Mouse (Mus musculus) hindbrain, embryonic 13.5 days (tissue): ENCODE data around the gene Ninj1. TPM values are rescaled to one million over a fixed set of nuclear protein-coding genes. Genes with fewer than 3 reads are reported as not detected.

Experiments used
- ATAC-seq: fragments of 200-750 bp; cut with Nextera tagmentation; 2 replicates; pipeline ENCODE4 v1.8.0; 2017; ENCODE audit warnings: moderate TSS enrichment; ENCODE audit not compliant: low FRiP score
- H3K27ac ChIP-seq: fragments of 300-500 bp; sonication (generic); 2 replicates; pipeline ENCODE4 v1.5.1; 2015; ENCODE audit warnings: inconsistent platforms, mild to moderate bottlenecking, moderate library complexity
- H3K27me3 ChIP-seq: fragments of 300-500 bp; sonication (generic); 2 replicates; pipeline ENCODE4 v1.6.1; 2015; ENCODE audit warnings: mild to moderate bottlenecking, inconsistent platforms
- H3K36me3 ChIP-seq: fragments of 300-500 bp; sonication (generic); 2 replicates; pipeline ENCODE4 v1.6.1; 2015; ENCODE audit warnings: mild to moderate bottlenecking, inconsistent platforms
- H3K4me1 ChIP-seq: fragments of 300-500 bp; sonication (generic); replicated peaks from 2 replicates; pipeline ENCODE4 v1.6.1; 2015; ENCODE audit warnings: inconsistent platforms
- H3K4me2 ChIP-seq: fragments of 300-500 bp; sonication (generic); 2 replicates; pipeline ENCODE4 v1.6.1; 2015; ENCODE audit warnings: inconsistent platforms, mild to moderate bottlenecking, moderate library complexity
- H3K4me3 ChIP-seq: fragments of 300-500 bp; sonication (generic); 2 replicates; pipeline ENCODE4 v1.5.1; 2015; ENCODE audit warnings: mild to moderate bottlenecking, inconsistent platforms
- H3K9ac ChIP-seq: fragments of 300-500 bp; sonication (generic); 2 replicates; pipeline ENCODE4 v1.6.1; 2015; ENCODE audit warnings: mild to moderate bottlenecking, inconsistent platforms
- H3K9me3 ChIP-seq: fragments of 300-500 bp; sonication (generic); 2 replicates; pipeline ENCODE4 v1.6.1; 2016; ENCODE audit warnings: inconsistent platforms
- WGBS: fragments of 180-500 bp; shearing (Covaris S2); methylation state at CpG from one replicate; pipeline ENCODE4 v1.1.7; 2015; 5-methylcytosine and 5-hydroxymethylcytosine counted together
- polyA plus RNA-seq: library from polyadenylated mRNA; unstranded; fragments of >200 nt; fragmentation: Nextera tagmentation; extraction: Ambion mirVana; gene quantifications from 2 replicates; pipeline ENCODE4 v1.2.1, GENCODE M21; 2015

Gene Ninj1
- polyA plus RNA-seq, 1 experiment from 2014 or later = 19.9 TPM

DNA sequence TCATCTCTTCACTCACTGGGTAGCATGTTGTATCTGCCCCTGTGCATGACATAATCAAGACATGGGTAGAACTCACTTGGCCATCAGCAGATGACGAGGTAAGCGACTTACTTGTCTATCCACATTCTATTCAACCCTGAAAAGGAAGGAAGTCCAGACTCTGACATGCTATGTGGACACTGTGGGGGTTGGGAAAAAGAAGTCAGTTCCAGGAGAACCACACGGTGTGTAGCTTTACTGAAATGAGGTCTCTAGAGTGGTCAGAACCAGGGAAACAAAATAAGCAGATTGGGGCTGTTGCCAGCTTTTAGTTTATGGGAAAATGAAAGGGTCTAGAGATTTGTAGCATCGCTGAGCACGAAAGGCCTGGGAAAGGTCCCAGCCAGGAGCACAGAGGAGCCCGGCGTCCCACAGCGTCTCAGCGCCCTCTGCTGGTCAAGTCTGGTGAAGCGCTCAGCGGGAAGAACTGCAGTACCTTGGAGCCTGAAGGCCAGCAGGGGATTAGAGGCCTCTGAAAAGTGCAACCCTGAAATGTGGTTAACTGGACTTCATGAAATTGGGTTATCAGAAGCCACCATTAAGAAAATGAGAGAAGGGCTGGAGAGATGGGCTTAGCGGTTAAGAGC lies 14.2 kb upstream of the Ninj1 start:
- Histone ChIP-seq H3K27ac (no peak overlapping the region), H3K4me2 (no peak overlapping the region), H3K4me3 (no peak overlapping the region), H3K36me3 (no peaks in the 10 kb centered on the region), H3K4me1 (0 out of 2 replicates have a peak, but pooled peaks cover 2% of the 10 kb centered on the region), H3K9ac (no peak overlapping the region), H3K9me3 (no peaks in the 10 kb centered on the region), H3K27me3 (no peaks in the 10 kb centered on the region)
- 8% methylated on average over 12 of the region's 12 CpGs for WGBS
- 0 out of 2 replicates have a peak, but pooled peaks have one; percentile 65 for ATAC-seq

DNA sequence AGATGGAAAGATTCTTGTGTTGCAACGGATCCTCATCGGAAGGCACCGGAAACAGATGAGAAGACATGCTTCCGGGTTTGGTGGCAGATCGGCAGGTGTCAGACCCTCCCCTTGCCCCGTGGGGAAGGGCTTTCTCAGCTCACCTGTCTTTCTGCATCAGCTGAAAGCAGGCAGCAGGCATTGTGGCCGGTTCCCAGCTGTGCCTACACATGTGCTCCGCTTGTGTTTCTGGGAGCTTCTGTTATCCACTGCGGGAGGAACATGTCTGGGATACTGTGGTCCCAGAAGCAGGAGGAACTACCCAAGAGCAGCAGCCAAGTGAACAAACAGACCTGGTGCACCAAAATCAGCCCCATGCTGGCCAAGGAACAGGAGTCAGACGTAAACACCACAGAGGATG lies 11.8 kb upstream of the Ninj1 start:
- H3K27me3 ChIP-seq = no peaks in the 10 kb centered on the region
- H3K4me2 ChIP-seq = no peak overlapping the region
- no peak overlapping the region for H3K27ac ChIP-seq
- no peaks in the 10 kb centered on the region for H3K9me3 ChIP-seq
- no peak for ATAC-seq
- no peak overlapping the region for H3K4me3 ChIP-seq
- H3K36me3 ChIP-seq = no peaks in the 10 kb centered on the region
- no peak overlapping the region for H3K9ac ChIP-seq
- WGBS = 85% methylated on average over 10 of the region's 10 CpGs
- H3K4me1 ChIP-seq = peaks cover 15% of the 10 kb centered on the region

DNA sequence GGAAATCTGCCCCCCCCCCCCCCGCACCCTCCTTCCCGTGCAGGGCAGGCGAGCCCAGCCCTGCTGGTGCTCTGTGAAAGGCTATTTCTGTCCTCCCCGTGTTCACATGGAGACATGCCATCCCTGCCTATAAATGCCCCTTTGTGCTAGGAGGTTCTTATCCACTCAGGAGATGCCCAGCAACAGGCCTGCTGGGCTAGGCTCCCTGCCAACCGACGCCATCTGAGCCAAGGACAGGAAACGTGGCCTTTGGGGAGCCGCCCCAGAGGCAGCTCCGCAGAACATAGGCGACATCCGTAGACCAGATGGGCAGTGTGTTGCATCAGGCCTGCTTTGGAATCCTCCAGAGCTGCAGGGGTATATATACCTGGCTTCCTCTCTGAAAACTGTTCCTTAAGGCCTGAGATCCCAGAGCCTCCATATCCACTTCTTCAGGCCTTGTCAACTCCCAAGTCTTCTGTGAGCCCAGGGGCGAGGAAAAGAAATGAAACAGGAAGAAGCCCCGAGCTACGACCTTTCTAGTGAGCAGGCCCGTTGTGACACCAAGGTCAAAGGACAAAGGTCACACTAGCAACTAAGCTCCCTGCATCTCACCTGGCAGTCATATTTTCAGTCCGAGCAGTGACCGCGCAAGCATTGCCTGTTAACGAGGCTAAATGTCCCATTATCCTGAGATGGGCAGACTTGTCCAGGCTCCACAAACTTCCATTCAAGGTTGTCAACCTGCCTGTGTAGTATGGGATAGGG lies 8.3 kb upstream of the Ninj1 start:
- WGBS = 64% methylated on average over 19 of the region's 19 CpGs
- H3K9ac ChIP-seq = peak overlapping the region; percentile 13; the same call in 1 of the 2 replicates
- peak overlapping the region; percentile 48 for H3K27ac ChIP-seq
- H3K4me2 ChIP-seq = no peak overlapping the region
- peaks cover 17% of the 10 kb centered on the region for H3K4me1 ChIP-seq
- no peak overlapping the region for H3K4me3 ChIP-seq
- H3K27me3 ChIP-seq = no peaks in the 10 kb centered on the region
- no peaks in the 10 kb centered on the region for H3K36me3 ChIP-seq
- ATAC-seq = peak; percentile 91
- H3K9me3 ChIP-seq = no peaks in the 10 kb centered on the region

DNA sequence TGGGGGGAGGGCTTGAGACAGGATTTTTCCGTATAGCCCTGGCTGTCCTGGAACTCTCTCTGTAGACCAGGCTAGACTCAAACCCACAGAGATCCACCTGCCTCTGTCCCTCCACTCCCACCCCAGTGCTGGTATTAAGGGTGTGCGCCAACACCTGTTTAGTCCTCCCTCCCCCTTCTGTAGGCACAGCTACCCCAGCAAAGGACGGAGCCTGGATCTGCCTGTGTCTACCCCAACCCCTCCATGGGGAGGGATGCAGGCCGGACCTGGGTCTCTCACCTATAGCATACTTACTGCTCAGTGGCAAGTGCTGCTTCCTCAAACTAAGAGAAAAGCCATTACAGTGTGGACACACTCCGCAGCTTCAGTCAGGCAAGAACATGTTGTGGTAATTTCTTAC lies 7.0 kb upstream of the Ninj1 start:
- Histone ChIP-seq H3K27me3 (no peaks in the 10 kb centered on the region), H3K36me3 (no peaks in the 10 kb centered on the region), H3K4me1 (peaks cover 17% of the 10 kb centered on the region), H3K9ac (no peak overlapping the region), H3K27ac (no peak overlapping the region), H3K4me2 (no peak overlapping the region), H3K9me3 (no peaks in the 10 kb centered on the region), H3K4me3 (no peak overlapping the region)
- no peak for ATAC-seq
- 94% methylated on average over 5 of the region's 5 CpGs for WGBS

DNA sequence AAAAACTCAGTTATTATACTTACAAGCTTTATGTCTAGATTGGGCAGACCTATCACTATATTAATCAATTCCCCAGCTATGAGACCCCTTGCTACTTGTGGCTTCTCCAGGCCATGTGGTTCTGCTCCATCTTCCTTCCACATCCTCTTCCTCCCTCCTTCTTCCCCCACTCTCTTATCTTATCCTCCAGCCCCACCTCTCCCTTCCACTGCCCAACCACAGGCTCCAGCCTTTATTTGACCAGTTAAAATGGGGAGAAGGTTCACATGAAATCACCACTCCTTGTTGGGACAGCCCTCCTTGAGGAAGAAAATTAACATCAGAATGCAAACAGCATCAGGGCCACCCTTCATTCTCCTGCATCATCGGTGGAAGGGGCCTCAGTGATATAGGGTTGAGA lies 6.6 kb upstream of the Ninj1 start:
- Histone ChIP-seq H3K9ac (no peak overlapping the region), H3K36me3 (no peaks in the 10 kb centered on the region), H3K4me2 (no peak overlapping the region), H3K4me3 (no peak overlapping the region), H3K27me3 (no peaks in the 10 kb centered on the region), H3K9me3 (no peaks in the 10 kb centered on the region), H3K27ac (no peak overlapping the region), H3K4me1 (peaks cover 17% of the 10 kb centered on the region)
- WGBS = 63% methylated on average over 1 of the region's 1 CpGs
- ATAC-seq = no peak

DNA sequence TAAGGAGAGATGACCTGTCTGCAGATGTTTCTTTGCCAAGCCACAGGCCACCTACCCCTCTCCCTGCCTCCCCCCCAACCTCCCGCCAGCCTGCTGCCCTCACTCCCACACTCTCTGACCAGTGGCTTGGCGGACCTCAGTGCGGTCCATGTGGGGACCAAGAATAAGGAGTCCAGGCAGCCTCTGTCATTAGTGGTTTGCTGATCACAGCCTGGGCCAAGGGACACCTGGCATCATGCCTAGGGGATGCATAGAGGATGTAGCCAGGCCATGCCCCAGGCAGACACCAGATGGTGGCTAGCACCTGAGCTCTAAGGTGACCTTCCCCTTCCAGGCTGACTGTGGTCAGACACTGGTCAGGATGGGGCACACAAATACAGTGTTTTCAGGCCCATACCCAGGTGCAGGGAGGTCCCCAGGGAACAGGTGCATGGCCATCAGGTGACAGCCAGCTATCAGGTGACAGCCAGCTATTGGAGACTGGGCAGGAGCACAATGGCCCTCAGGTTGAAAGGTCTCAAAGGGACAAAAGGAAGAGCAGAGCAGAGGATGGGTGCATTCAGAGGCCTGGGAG lies 5.8 kb upstream of the Ninj1 start:
- 89% methylated on average over 3 of the region's 3 CpGs for WGBS
- Histone ChIP-seq H3K27me3 (peaks cover 5% of the 10 kb centered on the region), H3K4me3 (no peak overlapping the region), H3K4me1 (peaks cover 18% of the 10 kb centered on the region), H3K36me3 (no peaks in the 10 kb centered on the region), H3K9me3 (no peaks in the 10 kb centered on the region), H3K4me2 (no peak overlapping the region), H3K27ac (no peak overlapping the region), H3K9ac (no peak overlapping the region)
- ATAC-seq = no peak

DNA sequence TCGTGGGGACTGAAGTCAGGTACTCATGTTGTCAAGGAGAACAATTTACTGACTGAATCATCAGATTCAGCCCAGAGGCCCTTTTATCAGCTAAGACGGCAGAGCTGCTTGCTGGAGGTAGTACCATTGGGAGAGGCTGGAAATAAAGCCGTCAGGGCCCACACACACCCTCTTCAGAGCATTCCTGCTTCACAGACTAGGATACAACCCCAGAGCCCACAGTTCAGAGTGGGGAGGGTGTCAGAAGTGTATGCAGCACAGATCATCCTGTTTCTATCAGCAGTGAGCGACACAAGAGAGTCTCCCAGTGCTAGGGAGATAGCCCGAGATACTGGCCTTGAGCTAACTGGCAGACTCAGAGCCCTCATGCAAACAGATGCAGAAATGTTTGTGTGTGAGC lies 4.1 kb upstream of the Ninj1 start:
- Histone ChIP-seq H3K4me3 (no peak overlapping the region), H3K9ac (no peak overlapping the region; the same call in 1 of the 2 replicates), H3K36me3 (no peaks in the 10 kb centered on the region), H3K4me2 (no peak overlapping the region), H3K9me3 (no peaks in the 10 kb centered on the region), H3K4me1 (peaks cover 31% of the 10 kb centered on the region), H3K27me3 (peaks cover 8% of the 10 kb centered on the region), H3K27ac (no peak overlapping the region)
- 53% methylated on average over 5 of the region's 5 CpGs for WGBS
- no peak for ATAC-seq

DNA sequence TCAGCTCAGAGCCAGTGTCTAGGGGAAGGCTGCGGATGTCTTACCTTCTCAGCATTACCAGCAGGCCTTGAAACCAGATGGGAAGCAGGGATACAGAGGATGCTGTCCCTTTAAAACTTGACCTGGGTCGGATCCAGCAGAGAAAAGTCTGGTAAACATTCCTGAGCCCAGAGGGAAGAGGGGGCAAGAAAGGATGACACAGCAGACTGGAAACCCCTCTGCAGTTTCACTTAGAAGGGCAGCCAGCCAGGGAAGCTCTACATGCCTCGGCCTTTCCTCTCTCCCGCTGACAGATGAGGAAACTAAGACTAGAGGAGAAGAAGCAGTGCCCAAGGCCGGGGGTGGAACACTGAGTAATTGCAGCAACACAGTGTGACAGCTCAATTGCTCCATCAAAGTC lies 3.6 kb upstream of the Ninj1 start:
- H3K36me3 ChIP-seq = no peaks in the 10 kb centered on the region
- peaks cover 31% of the 10 kb centered on the region for H3K4me1 ChIP-seq
- peaks cover 13% of the 10 kb centered on the region for H3K27me3 ChIP-seq
- WGBS = 66% methylated on average over 5 of the region's 5 CpGs
- ATAC-seq = no peak
- no peak overlapping the region for H3K9ac ChIP-seq
- H3K4me3 ChIP-seq = no peak overlapping the region
- no peak overlapping the region for H3K27ac ChIP-seq
- no peak overlapping the region for H3K4me2 ChIP-seq
- no peaks in the 10 kb centered on the region for H3K9me3 ChIP-seq

DNA sequence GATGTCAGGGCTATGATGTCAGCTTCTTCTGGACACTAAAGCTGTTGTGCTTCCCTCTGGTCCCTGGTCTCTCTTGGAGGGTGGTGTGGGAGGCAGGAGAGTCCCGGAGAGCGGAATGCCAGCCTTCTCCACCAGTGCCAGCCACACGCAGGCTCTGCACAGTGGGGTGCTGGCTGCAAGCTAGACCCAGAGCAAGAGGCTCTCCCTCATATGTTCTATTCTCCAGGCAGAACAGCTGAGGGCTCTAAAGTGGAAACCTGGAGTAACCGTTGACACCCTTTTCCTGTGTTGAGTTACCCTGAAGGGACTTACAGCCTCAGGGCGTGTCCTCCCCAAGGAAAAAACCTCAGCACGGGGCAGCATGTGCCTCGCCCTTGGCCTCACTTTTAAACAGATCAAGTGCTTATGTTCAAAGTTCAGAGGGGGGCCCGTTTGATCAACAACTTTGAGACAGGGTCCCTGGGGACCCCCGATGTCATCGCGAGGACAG lies 442 bp upstream of the Ninj1 start:
- no peaks in the 10 kb centered on the region for H3K36me3 ChIP-seq
- ATAC-seq = peak; percentile 8
- peaks cover 27% of the 10 kb centered on the region for H3K27me3 ChIP-seq
- H3K4me2 ChIP-seq = peak overlapping the region; percentile 98
- H3K4me1 ChIP-seq = peaks cover 40% of the 10 kb centered on the region
- no peaks in the 10 kb centered on the region for H3K9me3 ChIP-seq
- H3K27ac ChIP-seq = peak overlapping the region; percentile 40; the same call in 1 of the 2 replicates
- WGBS = 19% methylated on average over 11 of the region's 11 CpGs
- peak overlapping the region; percentile 73 for H3K9ac ChIP-seq
- peak overlapping the region; percentile 68 for H3K4me3 ChIP-seq

DNA sequence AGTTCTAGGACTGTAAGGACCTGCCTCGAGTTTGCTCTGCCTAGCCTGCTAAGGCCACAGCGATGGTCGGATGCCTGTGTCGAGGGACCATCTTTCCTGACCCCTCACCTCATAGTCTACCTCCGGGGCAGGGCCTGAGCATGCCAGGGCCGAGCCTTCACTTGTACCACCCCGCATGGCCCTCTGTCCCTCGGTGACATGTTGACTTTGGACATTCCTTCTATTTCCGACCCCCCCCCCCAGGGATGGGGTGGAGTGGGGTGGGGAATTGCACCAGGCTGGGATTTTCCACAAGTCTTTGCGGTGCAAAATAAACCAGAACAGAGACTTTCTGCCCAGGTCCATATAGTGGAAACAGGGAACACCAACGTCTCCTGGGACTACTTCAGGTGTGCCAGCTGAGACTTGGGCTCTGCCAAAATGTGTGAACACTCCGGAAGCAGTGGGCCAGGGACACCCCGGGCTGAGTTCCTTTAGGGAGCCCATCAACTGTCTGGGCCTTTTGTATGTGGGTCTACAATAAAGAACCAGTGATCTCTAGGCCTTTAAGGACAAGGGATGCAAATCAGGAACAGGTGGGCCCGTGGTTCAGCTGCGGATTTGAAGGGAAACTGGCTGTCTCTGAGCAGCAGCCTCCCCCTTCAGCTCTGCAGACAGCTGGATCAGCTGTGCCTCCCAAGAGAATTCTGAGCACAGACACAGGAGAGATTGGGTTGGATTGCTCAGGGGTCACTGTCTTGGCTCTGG lies 1.1 kb downstream of the Ninj1 start:
- Histone ChIP-seq H3K9ac (peak overlapping the region; percentile 73), H3K27ac (no peak overlapping the region), H3K27me3 (peaks cover 27% of the 10 kb centered on the region), H3K4me3 (peak overlapping the region; percentile 68), H3K4me1 (peaks cover 48% of the 10 kb centered on the region), H3K9me3 (no peaks in the 10 kb centered on the region), H3K4me2 (peak overlapping the region; percentile 98), H3K36me3 (no peaks in the 10 kb centered on the region)
- peak; percentile 15; the same call in 1 of the 2 replicates for ATAC-seq
- 25% methylated on average over 15 of the region's 15 CpGs for WGBS

DNA sequence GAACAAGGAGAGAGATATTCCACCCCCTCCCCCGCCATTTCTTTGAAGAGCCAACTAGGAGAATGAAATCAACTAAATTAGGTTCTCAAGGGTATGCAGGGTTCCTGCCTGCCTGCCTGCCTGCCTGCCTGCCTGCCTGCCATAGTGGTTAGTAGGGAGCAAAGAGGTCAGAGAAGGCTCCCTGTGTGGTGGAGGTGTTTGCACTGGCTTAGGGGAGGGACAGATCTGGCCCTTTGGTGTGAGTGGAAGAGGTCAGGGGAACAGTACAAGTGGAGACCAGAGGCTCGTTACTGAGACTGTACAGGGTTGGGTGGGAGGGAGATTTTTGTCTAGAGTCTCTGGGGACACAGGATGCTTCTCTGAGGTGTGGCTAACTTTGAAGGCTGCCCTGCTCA lies 1.7 kb downstream of the Ninj1 start:
- WGBS = 63% methylated on average over 2 of the region's 2 CpGs
- H3K36me3 ChIP-seq = no peaks in the 10 kb centered on the region
- H3K4me2 ChIP-seq = 0 out of 2 replicates have a peak overlapping the region, but pooled peaks have one; percentile 98

More for the DNA sequence above, 1.7 kb downstream of the Ninj1 start:
- no peak for ATAC-seq
- Histone ChIP-seq H3K27ac (no peak overlapping the region), H3K9me3 (no peaks in the 10 kb centered on the region), H3K4me1 (peaks cover 48% of the 10 kb centered on the region), H3K4me3 (no peak overlapping the region), H3K27me3 (peaks cover 27% of the 10 kb centered on the region), H3K9ac (no peak overlapping the region)
